Mouse (Mus musculus): Measurements from ENCODE around the gene Glis1. TPM values are rescaled to one million over a fixed set of nuclear protein-coding genes. Genes with fewer than 3 reads are reported as not detected.

The Glis1 gene
- total and polyA plus RNA-seq, 2 experiments from 2014 or later = 1.4 to 2.1 TPM

- Histone ChIP-seq H3K4me3 (ENCODE audit: low read depth, low read length) (no peak overlapping the region), H3K9ac (replicated peaks; ENCODE audit: low read length, poor library complexity, severe bottlenecking) (no peak overlapping the region), H3K4me1 (ENCODE audit: insufficient read depth, low read length) (no peaks in the 10 kb centered on the region), H3K4me2 (ENCODE audit: low read depth, low read length, poor library complexity, severe bottlenecking) (no peak overlapping the region), H3K36me3 (ENCODE audit: insufficient read depth, low read length) (no peaks in the 10 kb centered on the region), H3K27ac (ENCODE audit: low read depth, low read length) (no peak overlapping the region), H3K27me3 (ENCODE audit: insufficient read depth, low read length) (peaks cover 16% of the 10 kb centered on the region; the same call in 1 of the 2 replicates), H3K9me3 (ENCODE audit: low read length) (no peaks in the 10 kb centered on the region)
- DNase-seq (ENCODE audit: low spot score) = no peak
- TF ChIP-seq CTCF (IDR thresholded peaks at IDR 0.05) = no peak
- ATAC-seq (ENCODE audit: low FRiP score) = no peak
- 44% methylated on average over 16 of the region's 16 CpGs for WGBS
Measured at GRCm38 (mm10) chr4:107442891-107443483, 8.6 kb downstream of the Glis1 start.

- no peaks in the 10 kb centered on the region for H3K4me1 ChIP-seq (ENCODE audit: insufficient read depth, low read length)
- no peak overlapping the region for H3K4me3 ChIP-seq (ENCODE audit: low read depth, low read length)
- ATAC-seq (ENCODE audit: low FRiP score) = no peak
- DNase-seq (ENCODE audit: low spot score) = no peak
- TF ChIP-seq CTCF (IDR thresholded peaks at IDR 0.05) = no peak
- H3K4me2 ChIP-seq (ENCODE audit: low read depth, low read length, poor library complexity, severe bottlenecking) = no peak overlapping the region
- no peak overlapping the region for H3K27ac ChIP-seq (ENCODE audit: low read depth, low read length)
- H3K9me3 ChIP-seq (ENCODE audit: low read length) = no peaks in the 10 kb centered on the region
- H3K9ac ChIP-seq (replicated peaks; ENCODE audit: low read length, poor library complexity, severe bottlenecking) = no peak overlapping the region
- no peaks in the 10 kb centered on the region for H3K36me3 ChIP-seq (ENCODE audit: insufficient read depth, low read length)
- peaks cover 11% of the 10 kb centered on the region; the same call in 1 of the 2 replicates for H3K27me3 ChIP-seq (ENCODE audit: insufficient read depth, low read length)
- WGBS = 50% methylated on average over 11 of the region's 11 CpGs
Measured at GRCm38 (mm10) chr4:107443621-107444020, 9.2 kb downstream of the Glis1 start.

GRCm38 (mm10) chr4:107448481-107448880 lies 14.1 kb downstream of the Glis1 start:
- ATAC-seq (ENCODE audit: low FRiP score) (no peak), DNase-seq (ENCODE audit: low spot score) (no peak)
- H3K4me1 ChIP-seq (ENCODE audit: insufficient read depth, low read length) = no peaks in the 10 kb centered on the region
- no peaks in the 10 kb centered on the region for H3K36me3 ChIP-seq (ENCODE audit: insufficient read depth, low read length)
- peaks cover 3% of the 10 kb centered on the region; the same call in 1 of the 2 replicates for H3K27me3 ChIP-seq (ENCODE audit: insufficient read depth, low read length)
- H3K9ac ChIP-seq (replicated peaks; ENCODE audit: low read length, poor library complexity, severe bottlenecking) = no peak overlapping the region
- TF ChIP-seq CTCF (IDR thresholded peaks at IDR 0.05) = peak; percentile 38
- H3K27ac ChIP-seq (ENCODE audit: low read depth, low read length) = no peak overlapping the region
- H3K4me2 ChIP-seq (ENCODE audit: low read depth, low read length, poor library complexity, severe bottlenecking) = no peak overlapping the region
- 87% methylated on average over 6 of the region's 6 CpGs for WGBS
- no peaks in the 10 kb centered on the region for H3K9me3 ChIP-seq (ENCODE audit: low read length)
- no peak overlapping the region for H3K4me3 ChIP-seq (ENCODE audit: low read depth, low read length)

- H3K27ac ChIP-seq (ENCODE audit: low read depth, low read length) = no peak overlapping the region
- ATAC-seq (ENCODE audit: low FRiP score) (no peak), DNase-seq (ENCODE audit: low spot score) (no peak)
- 88% methylated on average over 13 of the region's 13 CpGs for WGBS
- H3K4me3 ChIP-seq (ENCODE audit: low read depth, low read length) = no peak overlapping the region
- H3K9ac ChIP-seq (replicated peaks; ENCODE audit: low read length, poor library complexity, severe bottlenecking) = no peak overlapping the region
- no peaks in the 10 kb centered on the region for H3K36me3 ChIP-seq (ENCODE audit: insufficient read depth, low read length)
- no peaks in the 10 kb centered on the region; the same call in 1 of the 2 replicates for H3K27me3 ChIP-seq (ENCODE audit: insufficient read depth, low read length)
- no peak for TF ChIP-seq CTCF (IDR thresholded peaks at IDR 0.05)
- no peak overlapping the region for H3K4me2 ChIP-seq (ENCODE audit: low read depth, low read length, poor library complexity, severe bottlenecking)
- no peaks in the 10 kb centered on the region for H3K9me3 ChIP-seq (ENCODE audit: low read length)
- 0 out of 2 replicates have a peak, but pooled peaks cover 3% of the 10 kb centered on the region for H3K4me1 ChIP-seq (ENCODE audit: insufficient read depth, low read length)
Measured at GRCm38 (mm10) chr4:107449519-107449918, 15.1 kb downstream of the Glis1 start.

GRCm38 (mm10) chr4:107452266-107453015 lies 18.1 kb downstream of the Glis1 start:
- no peaks in the 10 kb centered on the region for H3K9me3 ChIP-seq (ENCODE audit: low read length)
- no peak overlapping the region for H3K9ac ChIP-seq (replicated peaks; ENCODE audit: low read length, poor library complexity, severe bottlenecking)
- H3K27me3 ChIP-seq (ENCODE audit: insufficient read depth, low read length) = no peaks in the 10 kb centered on the region
- DNase-seq (ENCODE audit: low spot score) (no peak), ATAC-seq (ENCODE audit: low FRiP score) (no peak)
- WGBS = 56% methylated on average over 18 of the region's 18 CpGs
- TF ChIP-seq CTCF (IDR thresholded peaks at IDR 0.05) = 0 out of 2 replicates have a peak, but pooled peaks have one; percentile 5
- no peak overlapping the region for H3K4me3 ChIP-seq (ENCODE audit: low read depth, low read length)
- 0 out of 2 replicates have a peak, but pooled peaks cover 3% of the 10 kb centered on the region for H3K4me1 ChIP-seq (ENCODE audit: insufficient read depth, low read length)
- no peak overlapping the region for H3K27ac ChIP-seq (ENCODE audit: low read depth, low read length)
- H3K4me2 ChIP-seq (ENCODE audit: low read depth, low read length, poor library complexity, severe bottlenecking) = no peak overlapping the region
- H3K36me3 ChIP-seq (ENCODE audit: insufficient read depth, low read length) = no peaks in the 10 kb centered on the region
